Mouse (Mus musculus): Measurements from ENCODE around the gene Rab11fip4.

- no peak for TF ChIP-seq CTCF (IDR thresholded peaks at IDR 0.05; ENCODE audit: low read depth)
- no peak for TF ChIP-seq EP300 (IDR thresholded peaks at IDR 0.05; ENCODE audit: low read depth)
These were observed 21.1 kb downstream of the Rab11fip4 start for GRCm38 (mm10) chr11:79612046-79612600.
